Mouse (Mus musculus): Measurements from ENCODE around the gene 2310033P09Rik.
"Not testable (repeated sequence)": the region's sequence is repeated elsewhere in the genome, so short reads cannot be mapped to it uniquely, and the experiment has no call there.

2310033P09Rik gene

GRCm38 (mm10) chr11:59201216-59202002 lies 6.7 kb upstream of the 2310033P09Rik start:
- DNase-seq = no peak

- DNase-seq = peak; percentile 98
These were observed 5.8 kb upstream of the 2310033P09Rik start, which contains the start of gene Mrpl55 for GRCm38 (mm10) chr11:59202081-59202995. Gene Mrpl55, plus strand, starts transcription at chr11:59202486.

GRCm38 (mm10) chr11:59209003-59209441 lies 901 bp downstream of the 2310033P09Rik start:
- DNase-seq = peak; percentile 83

GRCm38 (mm10) chr11:59209580-59209979 lies 1.5 kb downstream of the 2310033P09Rik start:
- DNase-seq = peak; percentile 48

- no peak for DNase-seq
These were observed 1.9 kb downstream of the 2310033P09Rik start for GRCm38 (mm10) chr11:59210020-59210419.

GRCm38 (mm10) chr11:59211561-59211960 lies 3.4 kb downstream of the 2310033P09Rik start:
- not testable (repeated sequence) for DNase-seq

GRCm38 (mm10) chr11:59212320-59212719 lies 4.2 kb downstream of the 2310033P09Rik start:
- not testable (repeated sequence) for DNase-seq

- DNase-seq = no peak
These were observed 4.9 kb downstream of the 2310033P09Rik start for GRCm38 (mm10) chr11:59212892-59213494.

- no peak for DNase-seq
These were observed 8.8 kb downstream of the 2310033P09Rik start for GRCm38 (mm10) chr11:59216955-59217354.

GRCm38 (mm10) chr11:59218389-59218998 lies 10.4 kb downstream of the 2310033P09Rik start:
- peak; percentile 35 for DNase-seq

- DNase-seq = peak; percentile 60
These were observed 10.9 kb downstream of the 2310033P09Rik start for GRCm38 (mm10) chr11:59219064-59219463.

- no peak for DNase-seq
These were observed 13.5 kb downstream of the 2310033P09Rik start for GRCm38 (mm10) chr11:59221604-59222003.

- no peak for DNase-seq
These were observed 14.2 kb downstream of the 2310033P09Rik start for GRCm38 (mm10) chr11:59222306-59222705.

- DNase-seq = no peak
These were observed 15.9 kb downstream of the 2310033P09Rik start for GRCm38 (mm10) chr11:59224025-59224424.

GRCm38 (mm10) chr11:59224470-59224869 lies 16.3 kb downstream of the 2310033P09Rik start:
- DNase-seq = no peak

GRCm38 (mm10) chr11:59225167-59225566 lies 17.0 kb downstream of the 2310033P09Rik start:
- DNase-seq = no peak

GRCm38 (mm10) chr11:59226251-59226650 lies 18.1 kb downstream of the 2310033P09Rik start:
- no peak for DNase-seq

- peak; percentile 24 for DNase-seq
These were observed 18.9 kb downstream of the 2310033P09Rik start for GRCm38 (mm10) chr11:59226787-59227603.

GRCm38 (mm10) chr11:59227604-59228121 lies 19.5 kb downstream of the 2310033P09Rik start:
- no peak for DNase-seq

GRCm38 (mm10) chr11:59228122-59228953 lies 20.2 kb downstream of the 2310033P09Rik start, which contains the start of gene Arf1:
Gene Arf1, minus strand, starts transcription at chr11:59228270.
- peak; percentile 98 for DNase-seq

Data from kidney, postnatal 10 days (tissue).